Mouse (Mus musculus) layer of hippocampus, adult 9-11 months (tissue): Measurements from ENCODE around the gene Igsf21.

Experiments
- DNase-seq: peaks from one replicate; pipeline ENCODE4 v3.0.0; 2022

The Igsf21 gene

DNA sequence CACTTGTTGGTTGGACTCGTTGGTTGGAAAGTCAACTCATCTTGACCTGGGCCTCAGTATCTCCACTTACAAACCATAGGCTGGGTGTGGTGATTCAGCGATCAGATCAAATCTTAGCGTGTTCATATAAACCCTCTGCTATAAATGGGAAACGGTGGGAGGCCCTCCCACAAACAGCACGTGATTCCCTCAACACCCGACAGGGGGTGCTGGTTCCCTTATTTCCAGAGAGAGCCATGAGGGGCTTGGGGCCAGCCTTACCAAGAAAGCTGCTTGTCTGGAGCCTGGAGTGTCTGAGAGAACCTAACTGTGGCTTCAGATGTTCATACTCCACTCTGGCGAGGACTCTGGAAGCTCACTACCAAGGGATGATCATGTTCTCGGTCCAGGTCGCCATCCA is 106.1 kb downstream of the Igsf21 start:
- no peak for DNase-seq

DNA sequence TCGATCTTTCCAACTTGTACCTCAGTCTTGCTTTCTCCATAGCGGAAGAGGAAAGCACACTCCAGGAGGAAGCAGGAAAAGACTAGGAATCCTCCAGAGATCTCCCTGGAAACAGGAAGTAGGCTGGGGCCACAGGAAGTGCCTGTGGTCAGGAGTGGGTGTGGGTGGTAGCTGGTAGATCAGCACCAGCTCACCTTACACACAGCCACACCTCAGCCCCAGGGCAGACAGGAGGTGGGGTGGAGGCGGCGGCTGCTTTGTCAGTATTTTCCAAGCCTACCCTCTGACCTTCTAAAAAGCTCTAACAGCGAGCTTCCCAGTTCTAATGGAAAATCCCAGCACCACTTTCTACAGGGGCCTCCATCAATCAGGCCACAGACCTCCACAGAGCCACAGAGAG is 107.7 kb downstream of the Igsf21 start:
- DNase-seq: no peak

DNA sequence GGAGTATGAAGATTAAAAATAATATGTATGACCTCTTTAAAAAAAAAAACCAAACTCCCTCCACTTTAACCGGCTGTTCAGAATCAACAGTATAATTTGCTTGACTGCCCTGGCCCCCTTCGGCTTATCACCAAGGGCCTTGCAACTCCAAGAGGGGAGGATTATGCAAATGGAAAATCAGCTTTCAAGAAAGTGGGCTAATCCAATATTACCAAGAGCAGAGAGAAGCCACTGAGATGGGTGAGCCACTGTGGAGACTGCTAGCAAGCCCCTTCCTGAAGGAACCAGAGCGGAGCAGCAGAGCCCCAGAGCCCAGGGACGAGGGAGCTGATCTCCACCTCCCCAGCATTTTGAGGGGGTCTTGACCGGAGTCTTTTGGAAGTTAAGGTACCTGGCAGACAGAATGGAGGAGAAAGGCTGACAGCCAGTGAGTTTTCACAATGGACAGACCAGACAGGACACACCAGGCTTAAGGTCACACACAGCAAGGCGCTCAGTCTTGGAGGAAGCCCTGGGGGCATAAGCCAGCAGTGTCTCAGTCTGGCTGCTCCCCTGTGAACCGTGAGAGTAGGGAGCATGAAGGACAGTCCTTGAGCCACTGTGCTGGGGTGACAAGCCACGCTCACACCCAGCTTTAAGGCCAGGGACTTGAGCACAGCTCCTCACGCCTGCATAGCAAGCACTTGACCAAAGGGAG is 114.8 kb downstream of the Igsf21 start:
- DNase-seq: no peak

DNA sequence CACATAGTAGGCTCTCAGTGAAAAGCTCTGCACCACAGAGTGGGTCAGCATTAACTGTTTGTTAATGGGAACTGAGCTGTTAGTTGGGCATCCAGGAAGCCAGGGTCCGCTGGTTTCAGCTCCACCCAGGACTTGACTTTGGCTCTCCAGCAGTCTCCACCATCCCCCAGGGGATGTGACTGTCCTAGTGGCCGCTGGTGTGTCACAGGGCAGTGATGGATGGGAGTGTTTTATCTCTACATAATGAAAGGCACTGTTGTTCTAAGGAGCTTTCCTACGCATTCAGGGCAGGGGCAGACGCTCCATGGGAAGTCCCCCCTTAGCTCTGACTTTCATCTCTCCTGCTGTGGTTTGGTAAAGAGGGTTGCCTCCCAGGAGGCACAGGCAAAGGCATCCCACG is 115.4 kb downstream of the Igsf21 start:
- DNase-seq: no peak

DNA sequence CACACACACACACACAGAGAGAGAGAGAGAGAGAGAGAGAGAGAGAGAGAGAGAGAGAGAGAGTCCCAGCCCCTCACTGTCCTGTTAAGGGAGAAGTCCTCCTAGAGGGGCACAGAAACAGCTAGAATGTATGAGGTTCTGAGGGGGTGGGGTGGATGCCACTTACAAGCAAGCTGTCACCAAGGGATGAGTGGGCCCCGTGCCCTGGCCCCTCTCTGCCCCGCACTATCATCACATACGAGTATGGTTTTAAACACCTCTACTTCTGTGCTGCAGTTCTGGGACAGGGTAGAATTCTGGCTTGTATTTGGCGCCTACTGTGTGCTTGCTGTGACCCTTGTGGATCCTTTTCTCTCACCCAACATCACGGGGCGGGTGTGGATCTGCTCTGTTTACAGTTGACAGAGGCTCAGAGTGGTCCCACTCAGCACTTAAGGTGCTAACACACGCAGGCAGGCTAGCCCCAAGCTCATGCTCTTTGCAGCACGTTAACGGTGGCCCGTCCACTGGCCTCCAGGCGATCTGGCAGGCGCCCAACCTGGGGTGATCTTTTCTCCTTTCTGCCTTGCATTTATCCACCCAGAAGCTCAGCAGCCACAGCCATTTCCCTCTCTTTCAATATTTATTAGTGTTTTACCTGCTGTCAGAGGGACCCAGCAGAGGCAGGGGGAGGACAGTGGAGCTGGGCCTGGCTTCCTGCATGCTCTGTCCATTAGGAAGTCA is 116.9 kb downstream of the Igsf21 start:
- no peak for DNase-seq

DNA sequence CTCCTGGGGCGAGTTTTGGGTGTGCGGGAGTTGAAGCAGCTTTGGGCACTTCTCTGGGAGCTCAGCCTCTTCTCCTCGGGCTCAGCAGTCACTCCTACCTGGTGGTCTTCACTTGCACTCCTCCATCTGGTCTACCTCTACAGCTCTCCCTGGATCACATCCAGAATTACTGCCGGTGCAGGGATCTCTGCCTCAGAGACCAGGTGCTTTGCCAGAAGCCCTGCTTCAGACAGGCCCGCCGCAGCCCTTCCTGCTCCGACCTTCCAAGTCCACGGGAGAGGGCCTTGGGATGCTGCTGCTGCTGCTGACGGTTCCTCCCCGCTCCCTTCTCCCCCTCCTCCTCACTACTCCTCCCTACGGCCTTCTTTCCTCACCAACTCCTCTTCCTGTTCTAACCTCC is 118.5 kb downstream of the Igsf21 start:
- DNase-seq: no peak

DNA sequence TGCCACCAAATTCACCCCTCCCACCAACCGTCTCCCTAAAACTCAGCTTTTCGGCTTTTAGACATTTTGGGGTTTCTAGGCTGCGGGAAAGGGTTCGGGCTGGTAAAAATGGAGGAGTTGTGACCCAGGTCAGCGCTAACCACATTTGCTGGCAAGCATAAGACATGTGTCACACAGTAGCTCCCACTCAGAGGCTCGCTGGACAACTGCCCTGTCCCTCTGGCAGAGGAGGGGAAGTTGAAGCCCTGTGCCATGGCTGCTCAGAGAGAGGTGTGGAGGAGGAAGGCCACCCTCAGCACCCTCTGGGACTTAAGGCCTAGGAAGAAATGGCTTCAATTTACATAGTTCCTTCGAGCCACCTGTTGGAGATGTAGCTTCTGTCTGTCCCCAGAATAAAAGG is 120.8 kb downstream of the Igsf21 start:
- DNase-seq: no peak

DNA sequence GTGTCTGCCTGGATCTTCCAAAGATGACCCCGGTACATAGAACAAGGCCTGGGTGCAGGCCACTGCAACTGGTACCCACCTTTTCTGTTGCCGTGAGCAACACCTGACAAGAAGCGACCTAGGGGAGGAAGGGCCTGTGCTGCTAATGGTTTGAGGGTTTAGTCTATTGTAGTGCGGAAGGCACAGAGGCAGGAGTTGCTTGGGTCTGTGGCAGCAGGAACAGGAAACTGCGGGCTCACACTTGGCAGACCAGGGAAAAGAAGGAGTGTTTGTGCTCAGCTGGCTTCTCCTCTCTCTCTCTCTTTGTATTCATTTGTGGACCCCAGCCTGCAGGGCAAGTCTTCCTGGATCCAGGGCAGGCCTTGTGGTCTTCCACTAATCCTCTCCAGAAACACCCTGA is 124.0 kb downstream of the Igsf21 start:
- DNase-seq: no peak

DNA sequence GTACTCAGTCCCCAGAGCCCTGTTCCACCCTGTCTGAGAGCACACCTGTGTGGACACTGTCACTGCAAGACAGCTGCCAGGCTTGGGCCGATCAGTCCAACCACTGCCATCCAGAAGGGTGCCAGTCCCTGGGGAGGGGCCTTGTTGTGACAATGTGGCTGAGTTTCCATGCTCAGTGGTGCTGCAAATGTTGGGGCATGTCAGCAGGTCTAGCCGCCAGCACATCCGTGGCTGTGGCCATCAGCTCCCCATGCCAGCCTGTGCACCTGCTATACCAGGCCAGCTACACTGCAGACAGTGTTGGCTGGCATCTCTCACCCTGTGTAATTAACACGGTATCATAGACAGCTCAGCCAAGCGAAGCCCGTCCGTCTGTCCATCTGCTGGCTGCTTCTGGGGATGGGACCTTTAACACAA is 129.3 kb downstream of the Igsf21 start:
- no peak for DNase-seq

DNA sequence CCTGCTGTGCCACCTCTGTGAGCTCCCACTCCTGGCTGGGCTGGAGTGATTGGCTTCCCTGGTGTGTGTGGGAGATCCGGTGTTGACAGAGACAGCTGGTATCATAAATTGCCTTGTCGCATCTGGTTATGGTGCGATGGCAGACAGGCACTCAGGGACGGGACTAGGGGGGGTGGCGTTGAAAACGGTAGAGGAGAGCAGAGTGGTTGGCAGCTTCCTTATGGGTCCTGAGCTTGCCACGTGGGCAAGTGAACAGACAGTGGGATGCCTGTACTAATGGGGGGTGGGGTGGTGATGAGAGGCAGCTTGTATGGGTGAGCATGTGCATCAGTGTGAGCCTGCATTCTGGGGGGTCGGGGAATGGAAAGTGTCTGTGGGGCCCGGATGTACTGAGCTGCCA is 130.8 kb downstream of the Igsf21 start:
- DNase-seq: peak; percentile 76

DNA sequence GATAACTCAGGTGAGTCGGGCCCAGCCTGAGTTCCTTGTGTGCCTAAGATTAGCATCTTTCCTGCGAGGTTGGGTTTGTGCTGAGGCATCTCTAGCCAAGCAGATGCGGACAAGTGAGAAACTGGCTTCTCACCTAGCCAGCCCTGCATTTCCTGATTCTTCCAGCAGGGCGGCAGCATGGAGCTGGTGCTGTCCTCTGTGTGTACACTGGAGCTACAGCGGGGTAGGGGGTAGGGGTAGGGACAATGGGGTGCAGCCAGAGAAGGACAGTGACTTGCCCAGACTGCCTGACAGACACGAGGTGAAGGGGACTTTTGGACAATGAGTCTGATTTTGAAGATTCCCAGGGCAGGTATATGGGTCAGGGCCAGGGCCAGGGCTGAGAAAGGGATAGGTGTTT is 131.5 kb downstream of the Igsf21 start:
- DNase-seq: no peak

DNA sequence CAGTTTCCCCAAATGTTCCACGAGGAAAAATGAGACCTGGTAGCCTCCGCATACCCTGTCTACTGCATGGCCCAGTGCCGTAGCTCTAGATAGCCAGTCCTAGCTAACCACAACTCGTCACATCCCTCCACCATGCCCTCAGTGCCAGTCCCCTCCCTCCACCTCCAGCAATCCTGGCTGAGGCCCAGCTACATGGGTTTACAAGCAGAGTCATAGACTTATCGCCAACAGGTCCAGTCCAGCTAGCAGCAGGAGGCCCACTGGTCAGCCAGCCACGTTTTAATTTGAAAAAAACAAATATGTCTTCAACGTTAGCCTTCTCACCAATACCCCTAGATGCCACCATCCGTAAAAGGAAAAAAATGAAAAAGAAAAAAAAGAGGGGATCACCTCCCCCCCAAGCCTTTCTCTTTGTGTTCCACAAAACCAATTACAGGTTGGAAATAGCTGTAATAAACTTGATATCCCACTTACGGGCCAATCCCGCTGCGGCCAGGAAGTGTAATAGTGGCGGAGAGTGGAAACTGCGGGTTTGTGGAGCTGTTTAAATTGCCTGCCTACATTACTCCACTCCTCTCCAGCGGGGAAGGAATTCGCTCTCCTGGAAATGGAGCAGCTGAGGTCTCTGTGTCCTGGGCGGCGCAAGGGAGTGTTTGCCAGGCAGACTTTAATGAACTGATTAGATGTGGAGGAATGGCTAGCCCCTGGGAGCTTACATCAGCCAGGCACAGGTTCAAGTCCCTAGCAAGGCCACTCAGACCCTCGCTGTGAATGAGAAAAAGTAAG is 132.7 kb downstream of the Igsf21 start:
- no peak for DNase-seq

DNA sequence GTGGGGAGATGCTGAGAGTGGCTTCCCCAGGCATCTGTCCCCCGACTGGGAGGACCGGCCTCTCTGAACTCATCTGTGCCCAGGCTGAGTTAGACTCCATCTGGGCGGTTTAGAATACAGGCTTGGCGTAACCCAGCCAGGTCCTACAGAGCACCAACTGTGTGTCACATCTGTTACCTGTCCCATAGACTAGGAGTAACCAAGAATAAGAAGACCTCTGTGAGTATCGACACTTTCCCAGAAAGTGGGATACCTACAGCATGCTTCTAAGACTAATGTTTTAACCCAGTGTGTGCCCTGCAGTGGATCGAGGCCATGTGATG is 137.0 kb downstream of the Igsf21 start:
- DNase-seq: no peak

DNA sequence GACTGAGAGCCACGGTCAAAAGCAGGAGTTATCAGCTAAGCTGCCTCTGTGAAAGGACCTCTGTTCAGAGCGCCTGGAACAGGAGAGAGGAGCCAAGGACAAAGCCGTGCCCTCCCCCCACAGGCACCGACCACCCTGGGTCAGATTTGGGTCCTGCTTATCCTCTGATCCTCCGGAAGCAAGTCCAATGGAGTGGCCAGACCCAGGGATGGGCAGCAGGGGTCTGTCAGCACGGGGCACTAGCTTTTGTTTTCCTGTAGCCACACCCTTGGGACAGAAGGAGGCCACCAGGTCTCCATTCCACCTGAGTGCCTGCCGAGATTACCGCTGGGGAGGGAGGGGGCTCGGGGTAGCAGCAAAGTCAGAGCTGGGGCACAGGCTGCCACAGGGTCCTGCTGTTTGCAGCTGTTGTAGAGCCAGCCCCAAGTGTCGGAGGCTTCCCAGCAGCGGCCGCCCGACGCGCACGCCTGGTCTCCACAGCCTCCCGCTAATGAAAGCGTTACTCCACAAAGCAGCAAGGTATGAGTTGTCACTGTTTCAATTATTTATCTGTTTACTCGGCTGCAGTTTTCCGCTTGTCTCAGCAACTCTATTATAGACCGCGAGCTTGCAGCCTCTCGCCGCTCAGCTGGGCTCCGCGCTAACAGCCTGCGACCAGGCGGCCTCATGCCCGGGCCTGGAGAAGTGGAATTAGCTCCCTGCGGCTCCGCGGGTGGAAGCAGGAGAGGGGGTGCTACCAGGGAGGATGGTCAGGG is 137.5 kb downstream of the Igsf21 start:
- DNase-seq: no peak

DNA sequence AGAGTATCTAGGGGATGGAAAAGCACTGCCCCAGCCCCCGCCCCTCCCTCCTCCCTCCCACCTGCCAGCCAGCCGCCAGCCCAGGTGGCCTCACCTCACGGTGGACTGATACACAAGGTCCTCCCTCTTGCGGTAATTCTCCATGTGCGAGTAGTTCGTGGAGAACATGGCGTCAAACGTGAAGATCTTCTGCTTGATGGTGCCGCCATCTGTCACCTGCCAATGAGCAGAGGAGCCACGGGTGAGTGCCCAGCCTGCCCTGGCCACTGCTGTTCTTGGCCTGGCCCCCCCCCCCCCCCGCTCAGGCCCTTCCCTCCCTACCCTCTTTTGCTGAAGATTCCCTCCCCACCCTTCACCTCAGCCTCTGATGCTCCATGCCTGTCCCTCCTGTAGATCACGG is 139.4 kb downstream of the Igsf21 start:
- no peak for DNase-seq

DNA sequence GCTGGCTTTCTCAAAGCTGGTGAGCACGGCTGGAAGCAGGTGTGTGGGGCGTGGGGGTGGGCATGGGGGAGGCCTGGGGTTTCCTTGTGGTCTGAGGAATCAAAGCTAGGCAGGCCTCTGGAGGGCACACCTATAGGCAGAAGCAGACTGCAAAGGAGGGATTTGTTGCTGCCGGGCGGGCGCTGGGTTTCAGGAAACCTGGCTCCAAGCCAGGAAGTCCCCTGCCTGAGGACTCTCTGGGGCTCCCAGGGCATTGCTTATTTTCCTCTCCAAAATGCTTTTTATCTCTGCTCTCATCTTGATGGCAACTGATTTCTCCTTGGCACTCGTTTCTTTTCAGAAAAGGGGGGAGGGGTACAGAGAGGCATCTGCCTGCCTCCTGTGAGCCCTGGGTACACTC is 141.8 kb downstream of the Igsf21 start:
- DNase-seq: no peak

DNA sequence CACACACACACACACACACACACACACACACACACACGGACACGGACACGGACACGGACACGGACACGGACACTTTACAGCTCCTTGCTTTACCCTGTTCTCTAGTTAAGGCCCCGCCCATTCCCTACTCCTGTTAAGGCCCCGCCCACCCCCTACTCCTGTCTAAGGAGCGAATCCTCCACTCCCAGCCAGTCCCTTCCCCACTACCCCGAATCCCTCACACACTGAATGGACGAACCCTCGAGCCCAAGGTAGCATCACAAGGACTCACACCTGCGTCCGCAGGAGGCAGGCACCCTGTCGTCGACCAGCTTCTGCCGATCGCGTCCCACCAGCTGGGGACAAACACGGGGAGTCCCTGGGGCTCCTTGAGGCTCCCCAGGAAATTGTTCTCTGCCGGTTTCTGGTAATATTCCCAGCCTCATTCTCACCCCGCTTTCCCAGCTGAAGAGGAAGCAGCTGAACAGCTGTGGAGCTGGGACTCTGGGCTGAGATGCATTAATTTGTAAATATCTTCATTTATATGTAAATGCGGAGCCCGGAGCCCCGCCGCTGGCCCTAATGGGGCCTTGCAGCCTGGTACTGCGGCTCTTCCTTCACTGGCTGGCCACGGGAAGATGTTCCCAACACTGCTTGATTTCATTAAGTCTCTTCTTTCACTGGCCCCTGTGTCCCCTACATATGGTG is 143.1 kb downstream of the Igsf21 start:
- DNase-seq: no peak

DNA sequence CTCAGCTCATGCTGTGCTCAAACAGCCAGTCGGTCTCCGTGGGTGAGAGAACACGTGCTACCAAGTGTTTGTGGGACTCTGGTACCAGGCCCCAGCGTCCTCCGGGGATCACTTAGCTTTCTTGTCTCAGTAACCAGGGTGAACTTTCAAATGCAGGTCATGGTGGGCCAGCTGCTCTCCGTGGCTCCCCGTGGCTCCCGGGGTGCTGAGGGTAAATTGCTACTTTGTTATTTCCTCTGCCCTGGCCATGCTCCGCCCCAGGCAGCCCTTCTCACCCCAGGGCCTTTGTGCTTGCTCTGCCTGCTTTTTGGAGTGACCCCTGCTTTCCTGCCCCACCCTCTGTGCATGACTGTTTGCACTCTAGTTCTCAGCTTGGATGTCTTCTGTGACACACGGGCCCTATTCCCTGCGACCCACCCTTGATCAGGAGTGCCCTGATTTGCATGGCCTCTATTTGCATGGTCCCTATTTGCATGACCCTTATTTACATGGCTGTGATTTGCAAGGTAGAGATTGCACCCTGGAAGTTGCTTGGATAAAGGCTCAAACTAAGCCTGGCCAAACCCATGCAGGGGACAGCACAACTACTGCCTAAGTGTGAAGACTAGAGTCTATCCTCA is 143.9 kb downstream of the Igsf21 start:
- DNase-seq: no peak

DNA sequence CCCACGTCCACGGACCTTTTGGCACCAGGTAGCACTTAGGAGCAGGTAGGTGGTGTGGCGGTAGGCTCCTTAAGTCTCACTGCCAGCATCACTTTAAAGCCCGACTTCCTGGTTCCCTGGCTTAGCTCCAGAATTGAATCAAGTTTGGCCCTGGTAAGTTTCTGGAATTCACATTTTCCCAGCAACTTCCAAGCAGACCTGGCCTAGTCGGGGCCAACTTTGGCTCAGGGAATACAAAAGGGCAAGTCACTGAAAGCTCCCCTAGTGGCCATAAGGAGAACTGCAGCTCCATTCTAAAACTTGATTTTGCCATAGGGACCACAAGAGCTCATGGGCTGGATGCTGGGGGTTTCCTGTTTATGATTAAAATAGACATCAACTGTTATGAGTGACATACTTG is 145.5 kb downstream of the Igsf21 start:
- no peak for DNase-seq

DNA sequence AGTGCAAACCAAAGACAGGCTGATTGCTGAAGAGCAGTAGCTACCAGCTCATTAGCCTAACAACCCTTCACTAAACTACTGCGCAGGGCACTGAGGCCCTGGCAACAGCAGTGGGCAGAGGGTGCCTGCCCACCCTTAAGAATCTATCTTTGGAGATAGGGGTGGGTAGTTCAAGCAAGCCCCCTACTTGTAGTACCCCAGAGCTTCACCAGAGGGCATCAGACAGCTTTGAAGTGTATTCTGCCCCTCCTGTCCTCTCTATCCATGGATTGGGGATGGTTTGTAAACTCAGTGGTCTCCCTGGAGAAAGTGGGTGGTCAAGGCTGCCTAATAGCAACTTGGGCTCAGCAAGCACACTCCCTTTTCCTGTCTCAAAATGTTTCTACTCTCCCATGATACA is 146.4 kb downstream of the Igsf21 start:
- no peak for DNase-seq

DNA sequence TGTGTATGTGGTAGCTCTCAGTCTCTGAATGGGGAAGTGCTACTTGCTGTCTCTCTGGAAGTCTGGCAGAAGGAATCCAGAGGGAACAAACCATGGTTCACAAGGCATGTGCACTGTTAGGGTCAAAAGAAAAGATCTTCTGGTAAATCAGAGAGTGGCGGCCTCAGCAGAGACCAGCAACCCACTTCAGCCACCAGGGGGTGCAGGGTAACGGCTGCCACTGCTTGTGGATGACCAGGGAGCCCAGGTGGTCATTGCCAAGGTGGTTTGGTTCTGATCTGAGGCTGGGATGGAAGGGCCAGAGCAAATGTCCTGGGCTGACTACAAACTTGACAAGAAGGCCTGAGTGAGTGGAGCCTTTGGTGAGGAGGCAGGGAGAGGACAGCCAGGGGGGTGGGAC is 150.3 kb downstream of the Igsf21 start:
- no peak for DNase-seq

DNA sequence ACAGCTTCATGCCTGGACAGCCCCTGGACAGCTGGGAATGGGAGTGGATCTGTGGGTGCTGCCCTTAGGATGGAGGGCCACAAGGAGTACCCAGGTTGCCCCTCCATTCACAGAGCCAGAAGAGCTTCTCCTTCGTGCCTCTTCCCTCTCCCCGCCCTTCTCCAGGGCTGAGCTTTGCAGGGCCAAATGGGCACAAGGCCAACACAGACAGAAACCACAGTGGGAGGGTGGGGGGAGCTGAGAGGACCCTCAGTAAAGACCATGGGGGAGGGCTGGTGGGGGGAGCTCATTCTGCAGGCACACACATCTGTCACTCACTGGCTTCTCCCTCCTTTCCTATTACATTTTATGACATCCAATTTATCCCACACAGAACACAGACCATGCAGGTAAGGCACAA is 151.7 kb downstream of the Igsf21 start:
- DNase-seq: no peak
